ENCODE assay signal across 24 mouse cellular contexts in the genomic region with DNA sequence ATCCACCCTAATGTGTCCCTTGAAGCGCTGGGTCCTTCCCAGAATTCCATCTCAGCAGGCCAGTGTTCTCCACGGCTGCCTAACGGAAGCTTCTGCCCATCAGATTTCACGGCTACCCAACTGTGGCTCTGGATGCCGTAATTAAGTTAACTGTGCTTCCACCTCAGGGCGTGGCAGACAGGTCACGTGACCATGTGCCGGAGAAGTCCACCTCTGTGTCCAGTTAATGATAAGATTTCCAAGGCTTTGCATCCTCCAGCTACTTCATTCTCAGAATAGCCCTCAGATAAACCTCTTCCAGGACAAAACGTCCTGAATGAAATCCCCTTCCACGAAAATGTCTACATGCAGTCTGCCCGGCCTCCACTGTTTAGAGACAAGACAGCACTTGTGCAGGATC. TPM values are rescaled to one million over a fixed set of nuclear protein-coding genes. Genes with fewer than 3 reads are reported as not detected.
A peak's percentile ranks its signal among the peaks of the same experiment; 100 is the strongest.
DNase-seq lines count a peak whose midpoint lies in the region; ATAC-seq lines count a peak whose summit lies in the region.
"Had no signal": no experiment of that assay in that cellular context is flagged by ENCODE, and none has a peak within 500 bp of the region (broad histone marks: within the 10 kb centered on the region; RNA-seq: fewer than 3 reads in every experiment).

No protein-coding gene starts in this region.

- no peak for ATAC-seq in heart, embryonic 11.5 days (replicated peaks; ENCODE audit: insufficient number of reproducible peaks, low FRiP score, low TSS enrichment)
- ATAC-seq in intestine, embryonic 14.5 days (replicated peaks; ENCODE audit: low FRiP score, low TSS enrichment, low read depth) = no peak
- ATAC-seq in intestine, embryonic 15.5 days = no peak
- ATAC-seq in forebrain, embryonic 14.5 days = no peak
- no peak for ATAC-seq in CD4-positive, CD25-positive, alpha-beta regulatory T cell, adult 4 months
- ATAC-seq: hindbrain, embryonic 16.5 days had no signal

- H3K9ac ChIP-seq in heart, embryonic 11.5 days (ENCODE audit: low read depth, low read length) = no peak overlapping the region
- H3K9ac ChIP-seq in intestine, embryonic 14.5 days (ENCODE audit: low read length) = no peak overlapping the region
- H3K9ac ChIP-seq in intestine, embryonic 15.5 days = no peak overlapping the region
- no peak overlapping the region for H3K9ac ChIP-seq in forebrain, embryonic 14.5 days (ENCODE audit: low read length)
- H3K9ac ChIP-seq: embryonic facial prominence, embryonic 12.5 days; kidney, embryonic 15.5 days had no signal

- no peak overlapping the region for H3K4me2 ChIP-seq in heart, embryonic 11.5 days
- H3K4me2 ChIP-seq in intestine, embryonic 14.5 days (ENCODE audit: low read length) = no peak overlapping the region
- H3K4me2 ChIP-seq in intestine, embryonic 15.5 days (replicated peaks) = no peak overlapping the region
- H3K4me2 ChIP-seq in forebrain, embryonic 14.5 days (ENCODE audit: low read length) = no peak overlapping the region
- H3K4me2 ChIP-seq: embryonic facial prominence, embryonic 12.5 days; kidney, embryonic 15.5 days had no signal

- H3K27me3 ChIP-seq in heart, embryonic 11.5 days (ENCODE audit: control insufficient read depth, insufficient read depth, low read length) = no peaks in the 10 kb centered on the region
- no peaks in the 10 kb centered on the region for H3K27me3 ChIP-seq in intestine, embryonic 14.5 days (replicated peaks; ENCODE audit: control insufficient read depth, insufficient read depth, low read length)
- no peaks in the 10 kb centered on the region for H3K27me3 ChIP-seq in intestine, embryonic 15.5 days (replicated peaks)
- no peaks in the 10 kb centered on the region for H3K27me3 ChIP-seq in forebrain, embryonic 14.5 days (replicated peaks; ENCODE audit: control insufficient read depth, insufficient read depth, low read length)
- H3K27me3 ChIP-seq: embryonic facial prominence, embryonic 12.5 days; kidney, embryonic 15.5 days had no signal

- no peak overlapping the region for H3K27ac ChIP-seq in heart, embryonic 11.5 days (ENCODE audit: low read depth, low read length)
- H3K27ac ChIP-seq in intestine, embryonic 14.5 days (ENCODE audit: low read depth) = no peak overlapping the region
- H3K27ac ChIP-seq in intestine, embryonic 15.5 days = no peak overlapping the region
- H3K27ac ChIP-seq in forebrain, embryonic 14.5 days (ENCODE audit: low read depth, low read length) = no peak overlapping the region
- H3K27ac ChIP-seq: embryonic facial prominence, embryonic 12.5 days; gastrocnemius, adult 2 months; hindbrain, embryonic 10.5 days; kidney, embryonic 15.5 days; stomach, postnatal 0 days had no signal

- intact Hi-C loops in heart, postnatal 14 days (cut with DNase I) = no loop called here

- 58% methylated on average over 11 of the region's 11 CpGs for WGBS in heart, embryonic 11.5 days (ENCODE audit: insufficient replicate concordance)
- 79% methylated on average over 11 of the region's 11 CpGs for WGBS in intestine, embryonic 14.5 days
- 78% methylated on average over 11 of the region's 11 CpGs for WGBS in intestine, embryonic 15.5 days
- WGBS in forebrain, embryonic 14.5 days = 91% methylated on average over 11 of the region's 11 CpGs

- H3K4me3 ChIP-seq in heart, embryonic 11.5 days (ENCODE audit: low read depth, low read length) = no peak overlapping the region
- no peak overlapping the region for H3K4me3 ChIP-seq in intestine, embryonic 14.5 days (ENCODE audit: low read depth, low read length)
- no peak overlapping the region for H3K4me3 ChIP-seq in intestine, embryonic 15.5 days (replicated peaks)
- H3K4me3 ChIP-seq in forebrain, embryonic 14.5 days (ENCODE audit: low read depth, low read length) = no peak overlapping the region
- H3K4me3 ChIP-seq: embryonic facial prominence, embryonic 12.5 days; gastrocnemius, adult 2 months; hindbrain, embryonic 10.5 days; kidney, embryonic 15.5 days had no signal

- no peaks in the 10 kb centered on the region for H3K9me3 ChIP-seq in heart, embryonic 11.5 days (replicated peaks; ENCODE audit: control insufficient read depth, low read length)
- no peaks in the 10 kb centered on the region for H3K9me3 ChIP-seq in intestine, embryonic 14.5 days (ENCODE audit: control insufficient read depth, low read length)
- no peaks in the 10 kb centered on the region for H3K9me3 ChIP-seq in intestine, embryonic 15.5 days
- H3K9me3 ChIP-seq in forebrain, embryonic 14.5 days (replicated peaks; ENCODE audit: control insufficient read depth, low read length) = no peaks in the 10 kb centered on the region
- H3K9me3 ChIP-seq: embryonic facial prominence, embryonic 12.5 days; hindbrain, embryonic 10.5 days; kidney, embryonic 15.5 days had no signal

- peaks cover 4% of the 10 kb centered on the region for H3K4me1 ChIP-seq in heart, embryonic 11.5 days (ENCODE audit: control insufficient read depth, insufficient read depth, low read length)
- H3K4me1 ChIP-seq in intestine, embryonic 14.5 days (replicated peaks; ENCODE audit: control insufficient read depth, insufficient read depth, low read length) = peaks cover 7% of the 10 kb centered on the region
- 0 out of 2 replicates have a peak, but pooled peaks cover 3% of the 10 kb centered on the region for H3K4me1 ChIP-seq in intestine, embryonic 15.5 days (replicated peaks)
- peaks cover 6% of the 10 kb centered on the region; the same call in 1 of the 2 replicates for H3K4me1 ChIP-seq in forebrain, embryonic 14.5 days (ENCODE audit: control insufficient read depth, insufficient read depth, low read length)
- H3K4me1 ChIP-seq: embryonic facial prominence, embryonic 12.5 days had no signal

- DNase-seq in heart, adult 11 months = peak; percentile 87
- peak; percentile 32 for DNase-seq in intestine, embryonic 14.5 days (ENCODE audit: low spot score)
- peak; percentile 13 to 16 for DNase-seq in heart, postnatal 14 days
- DNase-seq in forebrain, embryonic 14.5 days (ENCODE audit: low spot score) = no peak
- DNase-seq: adrenal gland, adult 8-10 months; cerebellum, adult 18-20 months; cerebellum, postnatal 14 days; gastrocnemius, adult 2 months; kidney, adult 11 months; kidney, postnatal 4 days; layer of hippocampus, adult 9-11 months; liver; lung, postnatal 4 days; midbrain, embryonic 14.5 days; right cerebral cortex, postnatal 14 days; thymus, postnatal 14 days had no signal

- H3K36me3 ChIP-seq in heart, embryonic 11.5 days (ENCODE audit: control insufficient read depth, insufficient read depth, low read length) = no peaks in the 10 kb centered on the region
- H3K36me3 ChIP-seq in intestine, embryonic 14.5 days (ENCODE audit: control insufficient read depth, insufficient read depth, low read length) = no peaks in the 10 kb centered on the region
- no peaks in the 10 kb centered on the region for H3K36me3 ChIP-seq in intestine, embryonic 15.5 days
- H3K36me3 ChIP-seq in forebrain, embryonic 14.5 days (ENCODE audit: control insufficient read depth, insufficient read depth, low read length) = no peaks in the 10 kb centered on the region
- H3K36me3 ChIP-seq: embryonic facial prominence, embryonic 12.5 days; hindbrain, embryonic 10.5 days; kidney, embryonic 15.5 days had no signal

RNA-seq across cellular contexts. Expression of a gene that starts 4.4 kb away (rescaled TPM):
- 77.3 and 79.4 TPM in 2 replicates for polyA plus RNA-seq in heart, embryonic 11.5 days (2014; fragmentation: Nextera tagmentation; extraction: Ambion mirVana)
- 104 and 109 TPM in 2 replicates for polyA plus RNA-seq in intestine, embryonic 14.5 days (2014; fragmentation: Nextera tagmentation; extraction: Ambion mirVana)
- 89.8 and 102 TPM in 2 replicates for polyA plus RNA-seq in intestine, embryonic 15.5 days (2015; fragmentation: Nextera tagmentation; extraction: Ambion mirVana)
- 10 to 100 TPM; 48.8 to 49.6 TPM for total RNA-seq in heart, postnatal 14 days (2021)
- polyA plus RNA-seq in forebrain, embryonic 14.5 days (2014; fragmentation: Nextera tagmentation; extraction: Ambion mirVana) = 50.1 and 55.7 TPM in 2 replicates
- polyA plus RNA-seq in CD4-positive, CD25-positive, alpha-beta regulatory T cell, adult 4 months (2017; shearing (Covaris generic)) = 10 to 100 TPM; 42.4 to 45.3 TPM
